Mouse (Mus musculus): ENCODE data around the gene Bmper. TPM values are rescaled to one million over a fixed set of nuclear protein-coding genes. Genes with fewer than 3 reads are reported as not detected.

Bmper gene
- total RNA-seq, 2 experiments from 2014 or later: 4.9 to 7.5 TPM

- no peak for DNase-seq
- intact Hi-C loops (cut with DNase I): no loop called here
Measured at GRCm38 (mm10) chr9:23233464-23234121, 10.7 kb downstream of the Bmper start.

- intact Hi-C loops (cut with DNase I): no loop called here
Measured at GRCm38 (mm10) chr9:23235368-23236002, 12.6 kb downstream of the Bmper start.

GRCm38 (mm10) chr9:23236635-23237279, 13.9 kb downstream of the Bmper start:
- intact Hi-C loops (cut with DNase I): no loop called here
- no peak for DNase-seq

More at GRCm38 (mm10) chr9:23235368-23236002, 12.6 kb downstream of the Bmper start:
- DNase-seq: no peak

- no peak for DNase-seq
- intact Hi-C loops (cut with DNase I): no loop called here
Measured at GRCm38 (mm10) chr9:23239011-23239410, 16.1 kb downstream of the Bmper start.

GRCm38 (mm10) chr9:23242911-23243310, 20.0 kb downstream of the Bmper start:
- DNase-seq: peak; percentile 66
- intact Hi-C loops (cut with DNase I): no loop called here

- no peak for DNase-seq
- intact Hi-C loops (cut with DNase I): no loop called here
Measured at GRCm38 (mm10) chr9:23243869-23244268, 21.0 kb downstream of the Bmper start.

GRCm38 (mm10) chr9:23246389-23246788, 23.5 kb downstream of the Bmper start:
- no peak for DNase-seq
- intact Hi-C loops (cut with DNase I): no loop called here

GRCm38 (mm10) chr9:23250026-23250425, 27.1 kb downstream of the Bmper start:
- DNase-seq: peak; percentile 85
- intact Hi-C loops (cut with DNase I): no loop called here

- no peak for DNase-seq
- intact Hi-C loops (cut with DNase I): no loop called here
Measured at GRCm38 (mm10) chr9:23251001-23251400, 28.1 kb downstream of the Bmper start.

- intact Hi-C loops (cut with DNase I): no loop called here
- DNase-seq: no peak
Measured at GRCm38 (mm10) chr9:23253624-23254023, 30.7 kb downstream of the Bmper start.

- intact Hi-C loops (cut with DNase I): no loop called here
- peak; percentile 19 for DNase-seq
Measured at GRCm38 (mm10) chr9:23254237-23255214, 31.6 kb downstream of the Bmper start.

GRCm38 (mm10) chr9:23255841-23256240, 33.0 kb downstream of the Bmper start:
- DNase-seq: peak; percentile 29
- intact Hi-C loops (cut with DNase I): no loop called here

- no peak for DNase-seq
- intact Hi-C loops (cut with DNase I): no loop called here
Measured at GRCm38 (mm10) chr9:23256576-23256975, 33.7 kb downstream of the Bmper start.

GRCm38 (mm10) chr9:23261834-23262233, 39.0 kb downstream of the Bmper start:
- no peak for DNase-seq
- intact Hi-C loops (cut with DNase I): no loop called here

GRCm38 (mm10) chr9:23262851-23263250, 40.0 kb downstream of the Bmper start:
- intact Hi-C loops (cut with DNase I): no loop called here

GRCm38 (mm10) chr9:23264471-23264870, 41.6 kb downstream of the Bmper start:
- intact Hi-C loops (cut with DNase I): no loop called here
- no peak for DNase-seq

More at GRCm38 (mm10) chr9:23262851-23263250, 40.0 kb downstream of the Bmper start:
- no peak for DNase-seq

- intact Hi-C loops (cut with DNase I): no loop called here
- DNase-seq: no peak
Measured at GRCm38 (mm10) chr9:23268609-23269008, 45.7 kb downstream of the Bmper start.

GRCm38 (mm10) chr9:23269087-23269486, 46.2 kb downstream of the Bmper start:
- no peak for DNase-seq
- intact Hi-C loops (cut with DNase I): no loop called here

- no peak for DNase-seq
- intact Hi-C loops (cut with DNase I): no loop called here
Measured at GRCm38 (mm10) chr9:23276244-23276643, 53.4 kb downstream of the Bmper start.

- intact Hi-C loops (cut with DNase I): no loop called here
- no peak for DNase-seq
Measured at GRCm38 (mm10) chr9:23284940-23285460, 62.1 kb downstream of the Bmper start.

Data from left cerebral cortex, postnatal 4 days (tissue).